Comparison of ENCODE assay signal across 20 mouse cellular contexts in genomic region chr1:140484016-140484415, GRCm38 (mm10).
DNase-seq lines count a peak whose midpoint lies in the region; TF ChIP-seq lines count a peak whose summit lies in the region.
"Had no signal": no experiment of that assay in that cellular context is flagged by ENCODE, and none has a peak within 500 bp of the region (broad histone marks: within the 10 kb centered on the region; RNA-seq: fewer than 3 reads in every experiment).

No protein-coding gene starts in this region.

- H3K27me3 ChIP-seq in E14TG2a.4 (ENCODE audit: insufficient read depth, low read length), result no peaks in the 10 kb centered on the region
- H3K27me3 ChIP-seq: embryonic facial prominence, embryonic 13.5 days; forebrain, embryonic 15.5 days; hindbrain, embryonic 12.5 days; megakaryocyte, embryonic 14.5 days; midbrain, embryonic 15.5 days had no signal

- no peak overlapping the region for H3K4me3 ChIP-seq in layer of hippocampus, adult 2 months
- no peak overlapping the region for H3K4me3 ChIP-seq in E14TG2a.4 (replicated peaks; ENCODE audit: low read length)
- H3K4me3 ChIP-seq: embryonic facial prominence, embryonic 13.5 days; forebrain, embryonic 15.5 days; hindbrain, embryonic 12.5 days; megakaryocyte, embryonic 14.5 days; midbrain, embryonic 15.5 days; myocyte had no signal

- H3K9me3 ChIP-seq in E14TG2a.4 (ENCODE audit: low read length), result no peaks in the 10 kb centered on the region
- H3K9me3 ChIP-seq: embryonic facial prominence, embryonic 13.5 days; forebrain, embryonic 15.5 days; hindbrain, embryonic 12.5 days; megakaryocyte, embryonic 14.5 days; midbrain, embryonic 15.5 days had no signal

- H3K27ac ChIP-seq in layer of hippocampus, adult 2 months, result no peak overlapping the region
- H3K27ac ChIP-seq: embryonic facial prominence, embryonic 13.5 days; forebrain, embryonic 15.5 days; hindbrain, embryonic 12.5 days; midbrain, embryonic 15.5 days had no signal

- no peaks in the 10 kb centered on the region for H3K36me3 ChIP-seq in E14TG2a.4 (ENCODE audit: insufficient read depth, low read length)
- H3K36me3 ChIP-seq: embryonic facial prominence, embryonic 13.5 days; forebrain, embryonic 15.5 days; hindbrain, embryonic 12.5 days; midbrain, embryonic 15.5 days had no signal

- peak; percentile 66 for TF ChIP-seq CTCF in layer of hippocampus, adult 2 months (conservative IDR thresholded peaks at IDR 0.05)
- TF ChIP-seq CTCF in E14TG2a.4 (conservative IDR thresholded peaks at IDR 0.05; ENCODE audit: low read length), result peak; percentile 63

- no peaks in the 10 kb centered on the region for H3K4me1 ChIP-seq in E14TG2a.4 (replicated peaks; ENCODE audit: low read depth, low read length)
- H3K4me1 ChIP-seq: embryonic facial prominence, embryonic 13.5 days; forebrain, embryonic 15.5 days; hindbrain, embryonic 12.5 days; megakaryocyte, embryonic 14.5 days; midbrain, embryonic 15.5 days had no signal

- DNase-seq in embryo, embryonic 10.5 days (ENCODE audit: low spot score), result peak; percentile 39
- DNase-seq in embryo, embryonic 11 days, result no peak
- no peak for DNase-seq in layer of hippocampus, adult 2 months (ENCODE audit: low spot score in 2 of 2)
- no peak for DNase-seq in layer of hippocampus, adult 9-11 months
- peak; percentile 47 for DNase-seq in ZHBTc4 (ENCODE audit: low read depth, low spot score)
- no peak for DNase-seq in testis, postnatal 14 days (ENCODE audit: low spot score)
- DNase-seq in urinary bladder, postnatal 10 days (ENCODE audit: low spot score), result no peak
- DNase-seq: cerebellum, adult 2 months; heart, postnatal 10 days; lung, postnatal 14 days; right cerebral cortex, postnatal 14 days; spleen, adult 18-20 months; thymus, adult 2 months had no signal

Comparison
In these comparisons a context has a peak if more than half of its experiments do, and no peak if none do; other contexts are left out.
1. DNase-seq: peak in embryo, embryonic 10.5 days (single experiment) and ZHBTc4 (single experiment); none in embryo, embryonic 11 days (single experiment), layer of hippocampus, adult 2 months (0 of 2), layer of hippocampus, adult 9-11 months (single experiment), testis, postnatal 14 days (single experiment) and urinary bladder, postnatal 10 days (single experiment).